Mouse (Mus musculus) brain, embryonic 18.5 days (tissue): ENCODE measurements around the gene Apoc2.
"Not testable (repeated sequence)": the region's sequence is repeated elsewhere in the genome, so short reads cannot be mapped to it uniquely, and the experiment has no call there.

Source experiments
- DNase-seq: peaks from one replicate; pipeline ENCODE4 v3.0.0-alpha.2; 2012; ENCODE audit warnings: low read depth, low spot score

Gene Apoc2

GRCm38 (mm10) chr7:19698907-19699826 lies 21.4 kb upstream of the Apoc2 start, which contains the start of gene Apoe:
Gene Apoe (minus strand): TSS chr7:19699188.
- DNase-seq: no peak

GRCm38 (mm10) chr7:19697949-19698906 lies 20.5 kb upstream of the Apoc2 start:
- DNase-seq: no peak

- no peak for DNase-seq
These were observed 18.7 kb upstream of the Apoc2 start for GRCm38 (mm10) chr7:19696336-19696873.

- no peak for DNase-seq
These were observed 18.1 kb upstream of the Apoc2 start for GRCm38 (mm10) chr7:19695881-19696280.

GRCm38 (mm10) chr7:19695213-19695594 lies 17.5 kb upstream of the Apoc2 start:
- DNase-seq: no peak

GRCm38 (mm10) chr7:19694336-19695212 lies 16.8 kb upstream of the Apoc2 start:
- DNase-seq: no peak

GRCm38 (mm10) chr7:19693421-19693820 lies 15.7 kb upstream of the Apoc2 start:
- DNase-seq: no peak

GRCm38 (mm10) chr7:19691873-19692865 lies 14.4 kb upstream of the Apoc2 start, which contains the start of gene Apoc1:
Gene Apoc1 (minus strand): TSS chr7:19692660.
- no peak for DNase-seq

- no peak for DNase-seq
These were observed 13.7 kb upstream of the Apoc2 start for GRCm38 (mm10) chr7:19691434-19691833.

- no peak for DNase-seq
These were observed 13.1 kb upstream of the Apoc2 start for GRCm38 (mm10) chr7:19690845-19691244.

GRCm38 (mm10) chr7:19688611-19689010 lies 10.9 kb upstream of the Apoc2 start:
- no peak for DNase-seq

GRCm38 (mm10) chr7:19688101-19688500 lies 10.4 kb upstream of the Apoc2 start:
- no peak for DNase-seq

- DNase-seq: not testable (repeated sequence)
These were observed 9.3 kb upstream of the Apoc2 start for GRCm38 (mm10) chr7:19686927-19687583.

- DNase-seq: no peak
These were observed 8.8 kb upstream of the Apoc2 start for GRCm38 (mm10) chr7:19686521-19686920.

GRCm38 (mm10) chr7:19685374-19685773 lies 7.6 kb upstream of the Apoc2 start:
- no peak for DNase-seq

- DNase-seq: no peak
These were observed 6.0 kb upstream of the Apoc2 start for GRCm38 (mm10) chr7:19683771-19684201.

- no peak for DNase-seq
These were observed 5.2 kb upstream of the Apoc2 start for GRCm38 (mm10) chr7:19682979-19683378.

- no peak for DNase-seq
These were observed 3.5 kb upstream of the Apoc2 start, which contains the start of the genes Gm44805 and Apoc4 for GRCm38 (mm10) chr7:19681202-19681694. Gene Gm44805 (minus strand): TSS chr7:19681423. Gene Apoc4 (minus strand): TSS chr7:19681479.

- no peak for DNase-seq
These were observed 3.0 kb upstream of the Apoc2 start for GRCm38 (mm10) chr7:19680702-19681101.
